Mouse (Mus musculus) CH12.LX (cell line): ENCODE measurements around the gene Det1. TPM values are rescaled to one million over a fixed set of nuclear protein-coding genes. Genes with fewer than 3 reads are reported as not detected.

Source experiments
- DNase-seq: peaks from one replicate; pipeline ENCODE4 v3.0.0-alpha.2; 2013; ENCODE audit errors: extremely low read depth
- H3K27ac ChIP-seq: 2 replicates; pipeline ENCODE4 v1.5.1; 2012; ENCODE audit warnings: low read depth, mild to moderate bottlenecking, control low read depth, moderate library complexity; ENCODE audit not compliant: insufficient read depth
- H3K27me3 ChIP-seq: replicated peaks from 2 replicates; pipeline ENCODE3; 2012; ENCODE audit warnings: inconsistent platforms
- H3K36me3 ChIP-seq, 2 experiments: replicated peaks in 1 of 2; 2 replicates each; pipeline versions ENCODE3 to v1.6.1; 2012; ENCODE audit warnings: inconsistent platforms in 1 of 2, low read length in 1 of 2, mild to moderate bottlenecking in 1 of 2, mixed read lengths in 1 of 2, moderate library complexity in 1 of 2; ENCODE audit not compliant: control insufficient read depth in 1 of 2, insufficient read depth in 1 of 2
- H3K4me1 ChIP-seq, 2 experiments: 2 replicates each; pipeline ENCODE4 v1.6.1; 2012; ENCODE audit warnings: inconsistent platforms in 1 of 2, moderate library complexity in 1 of 2; ENCODE audit not compliant: insufficient read depth in 2 of 2, control insufficient read depth in 1 of 2
- H3K4me2 ChIP-seq: 2 replicates; pipeline ENCODE4 v1.6.1; 2012; ENCODE audit warnings: low read depth, mild to moderate bottlenecking, control low read depth; ENCODE audit not compliant: poor library complexity, insufficient read depth, severe bottlenecking
- H3K4me3 ChIP-seq, 3 experiments: fragments of 150-350 bp in 1 of 3; sonication (generic) in 1 of 3; replicated peaks in 1 of 3; 2 replicates each; pipeline versions ENCODE3 to v1.5.1; 2011 to 2012; ENCODE audit warnings: low read depth in 2 of 3, low read length in 2 of 3, mild to moderate bottlenecking in 2 of 3, moderate library complexity in 2 of 3, control low read depth in 1 of 3, improper control_type of control experiment in 1 of 3, inconsistent platforms in 1 of 3, mixed read lengths in 1 of 3; ENCODE audit not compliant: poor library complexity in 1 of 3
- H3K79me2 ChIP-seq: replicated peaks from 2 replicates; pipeline ENCODE4 v1.6.1; 2012; ENCODE audit warnings: mild to moderate bottlenecking, moderate library complexity; ENCODE audit not compliant: control insufficient read depth, poor library complexity, insufficient read depth, severe bottlenecking; ENCODE audit errors: extremely low read depth
- H3K9ac ChIP-seq: 2 replicates; pipeline ENCODE4 v1.6.1; 2012; ENCODE audit warnings: low read depth, mild to moderate bottlenecking, control low read depth, moderate library complexity; ENCODE audit not compliant: insufficient read depth
- H3K9me3 ChIP-seq: replicated peaks from 2 replicates; pipeline ENCODE3; 2012; ENCODE audit warnings: low read length, inconsistent platforms, mixed read lengths
- CHD1 ChIP-seq: IDR thresholded peaks from 2 replicates; pipeline ENCODE4 v1.6.1; 2012; ENCODE audit warnings: low read depth, low read length, improper control_type of control experiment, inconsistent platforms
- CHD2 ChIP-seq: IDR thresholded peaks from 2 replicates; pipeline ENCODE4 v1.6.1; 2011; ENCODE audit warnings: low read length, improper control_type of control experiment
- CTCF ChIP-seq, 2 experiments: IDR thresholded peaks in 1 of 2; conservative IDR thresholded peaks in 1 of 2; 2 replicates each; pipeline ENCODE4 v1.5.1; 2011 to 2012; ENCODE audit warnings: low read depth in 2 of 2, low read length in 2 of 2, improper control_type of control experiment in 1 of 2, inconsistent platforms in 1 of 2, mild to moderate bottlenecking in 1 of 2, moderate library complexity in 1 of 2
- E2F4 ChIP-seq: IDR thresholded peaks from 2 replicates; pipeline ENCODE4 v1.6.1; 2011; ENCODE audit warnings: low read depth, low read length, improper control_type of control experiment; ENCODE audit not compliant: insufficient replicate concordance
- ELF1 ChIP-seq: IDR thresholded peaks from 2 replicates; pipeline ENCODE4 v1.6.1; 2014; ENCODE audit warnings: low read depth, mild to moderate bottlenecking, inconsistent platforms, low read length, improper control_type of control experiment
- EP300 ChIP-seq: IDR thresholded peaks from 2 replicates; pipeline ENCODE4 v1.6.1; 2011; ENCODE audit warnings: low read length, improper control_type of control experiment
- GABPA ChIP-seq: IDR thresholded peaks from 2 replicates; pipeline ENCODE4 v1.6.1; 2012; ENCODE audit warnings: low read depth, low read length, improper control_type of control experiment, inconsistent platforms; ENCODE audit not compliant: insufficient replicate concordance
- HCFC1 ChIP-seq: IDR thresholded peaks from 2 replicates; pipeline ENCODE4 v1.6.1; 2012; ENCODE audit warnings: low read depth, mild to moderate bottlenecking, inconsistent platforms, low read length, improper control_type of control experiment
- KAT2A ChIP-seq: IDR thresholded peaks from 2 replicates; pipeline ENCODE4 v1.6.1; 2012; ENCODE audit warnings: low read length, improper control_type of control experiment, inconsistent platforms; ENCODE audit not compliant: insufficient replicate concordance
- MAZ ChIP-seq: IDR thresholded peaks from 2 replicates; pipeline ENCODE4 v1.6.1; 2012; ENCODE audit warnings: low read depth, mild to moderate bottlenecking, inconsistent platforms, low read length, improper control_type of control experiment, moderate library complexity
- MYC ChIP-seq: IDR thresholded peaks from 2 replicates; pipeline ENCODE4 v1.6.1; 2011; ENCODE audit warnings: low read depth, mild to moderate bottlenecking, improper control_type of control experiment, low read length
- NELFE ChIP-seq: IDR thresholded peaks from 2 replicates; pipeline ENCODE4 v1.6.1; 2011; ENCODE audit warnings: low read depth, low read length, improper control_type of control experiment
- PAX5 ChIP-seq: IDR thresholded peaks from 2 replicates; pipeline ENCODE4 v1.6.1; 2012; ENCODE audit warnings: low read length, inconsistent platforms, mixed read lengths
- POLR2A ChIP-seq: IDR thresholded peaks from 2 replicates; pipeline ENCODE4 v1.6.1; 2011; ENCODE audit warnings: low read depth, mild to moderate bottlenecking, improper control_type of control experiment, low read length
- POLR2AphosphoS2 ChIP-seq: IDR thresholded peaks from 2 replicates; pipeline ENCODE4 v1.6.1; 2011; ENCODE audit warnings: low read depth, low read length, improper control_type of control experiment
- RAD21 ChIP-seq: IDR thresholded peaks from 2 replicates; pipeline ENCODE4 v1.6.1; 2011; ENCODE audit warnings: low read depth, mild to moderate bottlenecking, low read length, improper control_type of control experiment, moderate library complexity
- RCOR1 ChIP-seq: conservative IDR thresholded peaks from 2 replicates; pipeline ENCODE4 v1.6.1; 2012; ENCODE audit warnings: low read depth, mild to moderate bottlenecking, inconsistent platforms, low read length, improper control_type of control experiment
- SMC3 ChIP-seq: IDR thresholded peaks from 2 replicates; pipeline ENCODE4 v1.6.1; 2011; ENCODE audit warnings: low read depth, low read length, improper control_type of control experiment
- UBTF ChIP-seq: IDR thresholded peaks from 2 replicates; pipeline ENCODE4 v1.6.1; 2012; ENCODE audit warnings: low read depth, mild to moderate bottlenecking, inconsistent platforms, low read length, improper control_type of control experiment, moderate library complexity
- USF1 ChIP-seq: IDR thresholded peaks from 2 replicates; pipeline ENCODE4 v1.6.1; 2014; ENCODE audit warnings: low read depth, mild to moderate bottlenecking, inconsistent platforms, low read length, improper control_type of control experiment
- USF2 ChIP-seq: conservative IDR thresholded peaks from 2 replicates; pipeline ENCODE4 v1.6.1; 2011; ENCODE audit warnings: low read depth, low read length, improper control_type of control experiment
- dilution Hi-C: fragments of 300-500 bp; cut with MboI; formaldehyde crosslinking; loops from 2 replicates; pipeline ENCODE4 v1.14.3; 2020; ENCODE audit warnings: low sequenced_read_pairs; ENCODE audit not compliant: extremely low pct_unique_long_range_greater_than_20kb, extremely low pct_ligation_motif_present
- in situ Hi-C: fragments of 300-500 bp; cut with MboI; formaldehyde crosslinking; loops from 3 replicates; pipeline ENCODE4 v1.14.3; 2019; ENCODE audit warnings: low sequenced_read_pairs, low pct_ligation_motif_present, low pct_unique_long_range_greater_than_20kb, mixed read lengths
- polyA plus RNA-seq: library from polyadenylated mRNA; unstranded; fragments of >175 nt; gene quantifications from 2 replicates; pipeline ENCODE4 v1.2.1, GENCODE M21; 2012; ENCODE audit warnings: low read depth; ENCODE audit not compliant: insufficient read length
- total RNA-seq, 2 experiments: library from RNA; depleted of rRNA; stranded (reverse); fragments of 300-350 nt in 1 of 2; fragments of >200 nt in 1 of 2; gene quantifications; 2 replicates each; pipeline ENCODE4 v1.2.3; 2012 to 2014

Det1 gene
- total and polyA plus RNA-seq, 3 experiments, result 12.2 to 14.3 (median 12.9) TPM

DNA sequence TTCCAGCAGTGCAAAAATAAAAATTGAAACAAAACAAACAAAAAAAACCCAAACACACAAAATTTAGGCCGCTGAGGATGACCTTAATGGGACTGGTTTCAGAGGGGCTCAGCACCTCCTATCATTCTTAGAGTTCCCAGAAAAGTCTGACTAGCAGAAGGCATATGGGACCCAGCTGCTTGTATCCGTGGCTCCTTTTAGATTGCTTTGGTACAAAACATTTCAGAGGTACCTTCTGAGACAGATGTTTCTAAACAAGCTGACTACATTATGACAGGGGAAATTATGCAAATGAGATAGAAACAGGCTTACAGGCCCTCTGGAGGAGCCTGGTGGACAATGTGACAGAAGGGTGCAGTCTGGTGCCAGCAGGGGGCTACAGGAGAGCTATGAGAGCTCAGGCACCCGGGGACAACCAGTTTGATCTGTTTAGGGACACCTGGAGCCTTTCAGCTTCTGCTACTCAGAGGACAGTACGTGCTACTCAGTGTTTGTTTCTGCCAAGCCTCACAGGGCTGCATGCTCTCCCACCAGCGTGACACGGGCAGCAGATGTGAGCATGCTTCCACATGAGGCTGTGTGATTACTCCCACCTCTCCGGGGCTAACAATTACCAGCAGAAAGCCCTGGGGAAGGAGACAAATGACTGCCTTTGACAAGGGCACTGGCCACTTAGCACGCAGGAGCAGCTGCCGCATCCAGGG lies 20.2 kb downstream of the Det1 start:
- Histone ChIP-seq H3K4me3 (no peak overlapping the region), H3K36me3 (peaks cover 33 to 79% of the 10 kb centered on the region in 2 experiments), H3K4me2 (no peak overlapping the region), H3K27me3 (no peaks in the 10 kb centered on the region), H3K4me1 (peaks cover 4 to 6% of the 10 kb centered on the region in 2 experiments; a peak in 2 of 4 replicates), H3K9ac (no peak overlapping the region), H3K79me2 (no peaks in the 10 kb centered on the region), H3K27ac (no peak overlapping the region), H3K9me3 (no peaks in the 10 kb centered on the region)
- in situ Hi-C loops, result no loop called here
- dilution Hi-C loops, result no loop called here
- peak; percentile 61 for DNase-seq
- TF ChIP-seq E2F4 (no peak), MAZ (no peak), CTCF (conservative IDR thresholded peaks at IDR 0.05 in 1 of 2, IDR thresholded peaks at IDR 0.05 in 1 of 2; ENCODE audit: low read depth in 2 of 2, low read length in 2 of 2) (peak in 1 of 2 experiments; percentile 70; a peak in 2 of 4 replicates), ELF1 (no peak), USF2 (no peak), CHD2 (no peak), POLR2A (no peak), RCOR1 (no peak), USF1 (no peak), EP300 (0 out of 2 replicates have a peak, but pooled peaks have one; percentile 14), CHD1 (no peak), KAT2A (no peak), MYC (no peak), SMC3 (peak; percentile 49), NELFE (0 out of 2 replicates have a peak, but pooled peaks have one; percentile 18), PAX5 (no peak), HCFC1 (no peak), RAD21 (peak; percentile 11)

DNA sequence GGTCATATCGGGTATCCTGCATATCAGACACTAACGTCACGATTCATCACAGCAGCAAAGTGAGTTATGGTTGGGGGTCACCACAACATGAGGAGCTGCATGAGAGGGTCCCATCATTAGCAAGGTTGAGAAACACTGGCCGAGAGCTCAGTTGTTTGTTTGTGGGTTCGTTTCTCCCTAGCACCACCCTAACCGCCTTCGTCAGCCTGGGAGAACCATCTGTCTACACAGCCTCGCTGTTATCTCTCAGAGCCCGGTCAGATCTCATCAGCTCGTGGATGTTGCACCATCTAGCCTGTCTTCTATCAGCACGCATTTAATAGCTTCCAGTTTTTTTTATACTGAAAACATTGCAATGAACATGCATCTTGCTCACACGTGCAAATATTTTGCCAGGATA lies 28.7 kb downstream of the Det1 start:
- TF ChIP-seq GABPA (no peak), UBTF (no peak), RAD21 (no peak), POLR2AphosphoS2 (no peak), POLR2A (no peak), PAX5 (no peak)
- no peak overlapping the region for H3K4me3 ChIP-seq
- no peaks in the 10 kb centered on the region for H3K27me3 ChIP-seq
- dilution Hi-C loops (no loop called here), in situ Hi-C loops (no loop called here)
- peaks cover 11 to 32% of the 10 kb centered on the region in 2 experiments for H3K36me3 ChIP-seq
- H3K27ac ChIP-seq, result no peak overlapping the region
- H3K4me2 ChIP-seq, result no peak overlapping the region
- H3K9ac ChIP-seq, result no peak overlapping the region
- H3K9me3 ChIP-seq, result no peaks in the 10 kb centered on the region
- H3K79me2 ChIP-seq, result no peaks in the 10 kb centered on the region
- H3K4me1 ChIP-seq, result no peaks in the 10 kb centered on the region
- DNase-seq, result no peak
